Comparison of ENCODE assay signal across 9 mouse cellular contexts in the genomic region with DNA sequence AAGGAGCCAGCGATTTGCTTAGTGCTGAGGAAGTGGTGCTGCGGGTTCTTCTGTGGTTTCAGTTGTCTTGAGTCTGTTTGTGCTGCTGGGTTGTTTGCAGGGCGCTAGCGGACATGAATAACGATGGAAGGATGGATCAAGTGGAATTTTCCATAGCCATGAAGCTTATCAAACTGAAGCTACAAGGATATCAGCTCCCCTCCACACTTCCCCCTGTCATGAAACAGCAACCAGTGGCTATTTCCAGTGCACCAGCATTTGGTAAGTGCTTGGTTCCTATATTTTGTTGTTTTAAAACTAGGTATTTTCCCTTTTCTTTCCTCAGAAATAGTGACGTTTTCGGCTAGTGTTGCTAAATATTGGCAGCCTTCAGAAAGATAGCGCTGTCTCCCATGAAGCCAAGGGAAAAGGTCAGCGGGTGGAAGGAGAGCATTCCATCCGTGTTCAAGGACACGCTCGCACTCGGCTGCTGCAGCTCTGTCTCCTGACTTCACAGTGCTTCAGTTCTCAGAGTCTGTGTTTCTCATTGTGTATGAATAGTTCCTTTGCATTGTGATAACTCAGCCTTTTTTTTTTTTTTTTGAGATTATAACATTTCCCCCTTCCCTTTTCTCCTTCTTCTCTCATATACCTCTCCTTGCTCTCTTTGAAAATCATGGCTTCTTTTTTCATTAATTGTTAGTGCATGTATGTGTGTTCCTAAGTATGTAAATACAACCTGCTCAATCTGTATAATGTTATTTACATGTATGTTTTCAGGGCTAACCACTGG.
DNase-seq lines count a peak whose midpoint lies in the region; ATAC-seq and TF ChIP-seq lines count a peak whose summit lies in the region.
"Had no signal": no experiment of that assay in that cellular context is flagged by ENCODE, and none has a peak within 500 bp of the region (broad histone marks: within the 10 kb centered on the region; RNA-seq: fewer than 3 reads in every experiment).

No protein-coding gene starts in this region.

- peak; percentile 44 for DNase-seq in kidney, adult 2 months
- peak; percentile 69 for DNase-seq in adrenal gland, adult 8-10 months
- DNase-seq in gastrocnemius, adult 8-10 months (ENCODE audit: low spot score in 2 of 2) = no peak
- DNase-seq in cerebellum, adult 18-20 months = no peak

- no peaks in the 10 kb centered on the region for H3K36me3 ChIP-seq in kidney, adult 2 months (ENCODE audit: control insufficient read depth, insufficient read depth, low read length)
- peaks cover 15% of the 10 kb centered on the region for H3K36me3 ChIP-seq in kidney, embryonic 14.5 days (ENCODE audit: control insufficient read depth, insufficient read depth, low read length)
- H3K36me3 ChIP-seq in heart, embryonic 14.5 days (ENCODE audit: control insufficient read depth, insufficient read depth, low read length) = peaks cover 12% of the 10 kb centered on the region
- H3K36me3 ChIP-seq in megakaryocyte, embryonic 14.5 days (replicated peaks; ENCODE audit: low read length) = peaks cover 45% of the 10 kb centered on the region

- no peak overlapping the region; the same call in 1 of the 2 replicates for H3K9ac ChIP-seq in kidney, embryonic 14.5 days (ENCODE audit: low read depth, low read length)
- H3K9ac ChIP-seq in heart, embryonic 14.5 days (ENCODE audit: low read length) = peak overlapping the region; percentile 32
- H3K9ac ChIP-seq: lung, embryonic 15.5 days had no signal

- H3K4me1 ChIP-seq in kidney, adult 2 months (ENCODE audit: control insufficient read depth, insufficient read depth, low read length) = no peaks in the 10 kb centered on the region
- peaks cover 6% of the 10 kb centered on the region; the same call in 1 of the 2 replicates for H3K4me1 ChIP-seq in kidney, embryonic 14.5 days (ENCODE audit: control insufficient read depth, insufficient read depth, low read length)
- H3K4me1 ChIP-seq in heart, embryonic 14.5 days (ENCODE audit: control insufficient read depth in 2 of 2, insufficient read depth in 2 of 2, low read length in 2 of 2) = peaks cover 17 to 37% of the 10 kb centered on the region in 2 experiments
- peaks cover 91% of the 10 kb centered on the region for H3K4me1 ChIP-seq in megakaryocyte, embryonic 14.5 days
- H3K4me1 ChIP-seq: lung, embryonic 15.5 days had no signal

- TF ChIP-seq POLR2A in kidney, adult 2 months (IDR thresholded peaks at IDR 0.05; ENCODE audit: low read depth, low read length) = no peak

- H3K27me3 ChIP-seq in kidney, adult 2 months (replicated peaks; ENCODE audit: control insufficient read depth, insufficient read depth, low read length) = no peaks in the 10 kb centered on the region
- H3K27me3 ChIP-seq in kidney, embryonic 14.5 days (ENCODE audit: control insufficient read depth, insufficient read depth, low read length) = no peaks in the 10 kb centered on the region
- no peaks in the 10 kb centered on the region for H3K27me3 ChIP-seq in heart, embryonic 14.5 days (ENCODE audit: control insufficient read depth, insufficient read depth, low read length)
- H3K27me3 ChIP-seq in megakaryocyte, embryonic 14.5 days (replicated peaks) = peaks cover 44% of the 10 kb centered on the region
- H3K27me3 ChIP-seq: lung, embryonic 15.5 days had no signal

- H3K27ac ChIP-seq in kidney, adult 2 months (ENCODE audit: insufficient read depth, low read depth, low read length) = no peak overlapping the region
- no peak overlapping the region for H3K27ac ChIP-seq in kidney, embryonic 14.5 days (ENCODE audit: low read depth, low read length)
- H3K27ac ChIP-seq in heart, embryonic 14.5 days (replicated peaks in 1 of 2; ENCODE audit: control insufficient read depth in 1 of 2, insufficient read depth in 1 of 2, low read depth in 2 of 2, low read length in 2 of 2) = peak overlapping the region; percentile 82 to 84
- H3K27ac ChIP-seq: lung, embryonic 15.5 days had no signal

- H3K4me2 ChIP-seq in kidney, embryonic 14.5 days (replicated peaks; ENCODE audit: low read depth, low read length) = no peak overlapping the region; the same call in 1 of the 2 replicates
- H3K4me2 ChIP-seq in heart, embryonic 14.5 days (ENCODE audit: low read length) = peak overlapping the region; percentile 50
- H3K4me2 ChIP-seq: lung, embryonic 15.5 days had no signal

- H3K9me3 ChIP-seq in kidney, embryonic 14.5 days (ENCODE audit: control insufficient read depth, low read length) = no peaks in the 10 kb centered on the region
- no peaks in the 10 kb centered on the region for H3K9me3 ChIP-seq in heart, embryonic 14.5 days (ENCODE audit: control insufficient read depth, low read length)
- H3K9me3 ChIP-seq in megakaryocyte, embryonic 14.5 days = peaks cover 18% of the 10 kb centered on the region
- H3K9me3 ChIP-seq: lung, embryonic 15.5 days had no signal

- no peak for ATAC-seq in kidney, embryonic 14.5 days (ENCODE audit: low FRiP score, low TSS enrichment)
- no peak for ATAC-seq in heart, embryonic 14.5 days (ENCODE audit: insufficient number of reproducible peaks, insufficient read depth, low FRiP score, low read depth)
- no peak for ATAC-seq in frontal cortex, adult (ENCODE audit: low TSS enrichment)

- no peak for TF ChIP-seq CTCF in kidney, adult 2 months (conservative IDR thresholded peaks at IDR 0.05; ENCODE audit: insufficient read depth, insufficient read length, low read depth, low read length)

- 66% methylated on average over 13 of the region's 13 CpGs for WGBS in kidney, adult 2 months
- 91% methylated on average over 13 of the region's 13 CpGs for WGBS in kidney, embryonic 14.5 days
- 27% methylated on average over 13 of the region's 13 CpGs for WGBS in heart, embryonic 14.5 days

- no peak overlapping the region for H3K4me3 ChIP-seq in kidney, adult 2 months (ENCODE audit: insufficient read depth, low read depth, low read length)
- no peak overlapping the region for H3K4me3 ChIP-seq in kidney, embryonic 14.5 days (ENCODE audit: low read length)
- peak overlapping the region in 1 of 2 experiments; percentile 18; a peak in 2 of 4 replicates for H3K4me3 ChIP-seq in heart, embryonic 14.5 days (ENCODE audit: control insufficient read depth in 1 of 2, insufficient read depth in 1 of 2, low read depth in 1 of 2, low read length in 2 of 2)
- peak overlapping the region; percentile 91 for H3K4me3 ChIP-seq in megakaryocyte, embryonic 14.5 days (replicated peaks)
- H3K4me3 ChIP-seq: lung, embryonic 15.5 days had no signal

Comparison
In these comparisons a context has a peak if more than half of its experiments do, and no peak if none do; other contexts are left out.
1. DNase-seq: peak in kidney, adult 2 months (single experiment) and adrenal gland, adult 8-10 months (single experiment); none in gastrocnemius, adult 8-10 months (0 of 2) and cerebellum, adult 18-20 months (0 of 2).
2. H3K27ac ChIP-seq: peak in heart, embryonic 14.5 days (2 of 2); none in kidney, adult 2 months (single experiment) and kidney, embryonic 14.5 days (single experiment).